Mouse (Mus musculus): ENCODE measurements around the gene Cdc37.

DNA sequence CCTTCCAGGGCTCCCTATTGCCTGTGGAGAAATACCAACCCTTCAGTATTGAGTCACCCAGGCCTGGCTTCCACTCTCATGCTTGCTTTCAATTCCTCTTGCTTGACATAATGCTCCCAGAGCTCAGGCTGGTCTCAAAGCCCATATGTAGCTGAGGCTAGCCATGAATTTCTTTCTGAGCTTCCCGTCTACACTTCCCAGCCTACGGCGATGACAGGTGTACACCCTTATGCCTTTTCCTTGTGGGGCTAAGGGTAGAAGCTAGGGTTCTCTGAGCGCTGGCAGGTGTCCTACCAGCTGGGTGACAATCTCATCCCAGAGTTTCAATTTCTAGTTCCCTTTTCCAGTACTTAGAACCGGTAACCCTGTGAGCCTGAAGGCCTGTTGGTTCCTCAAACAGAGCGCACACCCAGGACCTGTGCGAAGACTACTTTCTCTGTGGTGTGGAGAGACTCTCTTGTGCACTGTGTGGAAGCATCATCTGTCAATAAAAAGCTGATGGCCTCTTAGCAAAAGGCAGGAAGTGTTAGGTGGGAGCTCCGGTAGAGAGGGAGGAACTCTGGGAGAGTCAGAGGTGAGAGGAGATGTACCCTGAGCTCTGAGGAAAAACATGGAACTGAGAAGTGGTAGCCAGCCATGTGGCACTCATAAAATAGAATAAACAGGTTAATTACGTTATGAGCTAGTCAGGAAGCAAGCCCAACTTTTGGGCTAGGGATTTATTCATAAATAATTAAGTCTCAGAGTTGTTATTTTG is 24.1 kb downstream of the Cdc37 start:
- TF ChIP-seq CTCF (IDR thresholded peaks at IDR 0.05; ENCODE audit: extremely low read depth, insufficient read depth, low read length) (no peak), POLR2A (IDR thresholded peaks at IDR 0.05; ENCODE audit: extremely low read depth, insufficient read depth, low read length) (no peak)
